Mouse (Mus musculus) hindbrain, embryonic 14.5 days (tissue): ENCODE results near the gene Fbn1. TPM values are rescaled to one million over a fixed set of nuclear protein-coding genes. Genes with fewer than 3 reads are reported as not detected.

ENCODE experiments used
- ATAC-seq: fragments of 200-750 bp; cut with Nextera tagmentation; 2 replicates; pipeline ENCODE4 v1.8.0; 2017; ENCODE audit warnings: moderate number of reproducible peaks, mild to moderate bottlenecking, moderate TSS enrichment, moderate library complexity; ENCODE audit not compliant: low FRiP score
- DNase-seq: peaks from one replicate; pipeline ENCODE4 v3.0.0-alpha.2; 2015; ENCODE audit warnings: low spot score
- H3K27ac ChIP-seq: fragments of 300-500 bp; sonication (generic); 2 replicates; pipeline ENCODE4 v1.5.1; 2014; ENCODE audit warnings: mild to moderate bottlenecking, moderate library complexity
- H3K27me3 ChIP-seq: fragments of 300-500 bp; sonication (generic); 2 replicates; pipeline ENCODE4 v1.6.1; 2014; ENCODE audit warnings: mild to moderate bottlenecking, low read length, mixed read lengths; ENCODE audit not compliant: control insufficient read depth, insufficient read depth
- H3K36me3 ChIP-seq: fragments of 300-500 bp; sonication (generic); replicated peaks from 2 replicates; pipeline ENCODE4 v1.6.1; 2014; ENCODE audit not compliant: control insufficient read depth, insufficient read depth
- H3K4me1 ChIP-seq: fragments of 300-500 bp; sonication (generic); replicated peaks from 2 replicates; pipeline ENCODE4 v1.6.1; 2014; ENCODE audit warnings: antibody characterized with exemption, low read length, mixed read lengths; ENCODE audit not compliant: control insufficient read depth, insufficient read depth
- H3K4me2 ChIP-seq: fragments of 300-500 bp; sonication (generic); replicated peaks from 2 replicates; pipeline ENCODE4 v1.6.1; 2014; ENCODE audit warnings: mild to moderate bottlenecking, moderate library complexity
- H3K4me3 ChIP-seq: fragments of 300-500 bp; sonication (generic); replicated peaks from 2 replicates; pipeline ENCODE4 v1.5.1; 2014; ENCODE audit warnings: mild to moderate bottlenecking, low read length
- H3K9ac ChIP-seq: fragments of 300-500 bp; sonication (generic); 2 replicates; pipeline ENCODE4 v1.6.1; 2014
- H3K9me3 ChIP-seq: fragments of 300-500 bp; sonication (generic); 2 replicates; pipeline ENCODE4 v1.6.1; 2016; ENCODE audit warnings: low read length; ENCODE audit not compliant: control insufficient read depth
- WGBS: fragments of 180-500 bp; shearing (Covaris S2); extraction: QIAGEN DNeasy Blood & Tissue Kit; methylation state at CpG from one replicate; pipeline ENCODE4 v1.1.7; 2014; 5-methylcytosine and 5-hydroxymethylcytosine counted together
- polyA plus RNA-seq: library from polyadenylated mRNA; unstranded; fragments of >200 nt; fragmentation: Nextera tagmentation; extraction: Ambion mirVana; gene quantifications from 2 replicates; pipeline ENCODE4 v1.2.1, GENCODE M21; 2014

Fbn1 gene
- polyA plus RNA-seq, 1 experiment from 2014 or later: 6.7 TPM

GRCm38 (mm10) chr2:125420604-125421003 is 87.2 kb downstream of the Fbn1 start:
- Histone ChIP-seq H3K4me3 (no peak overlapping the region), H3K9me3 (no peaks in the 10 kb centered on the region), H3K27ac (no peak overlapping the region), H3K4me1 (no peaks in the 10 kb centered on the region), H3K27me3 (no peaks in the 10 kb centered on the region), H3K9ac (no peak overlapping the region), H3K36me3 (no peaks in the 10 kb centered on the region), H3K4me2 (no peak overlapping the region)
- ATAC-seq (no peak), DNase-seq (no peak)
- 86% methylated on average over 9 of the region's 9 CpGs for WGBS

- 73% methylated on average over 4 of the region's 4 CpGs for WGBS
- no peaks in the 10 kb centered on the region for H3K36me3 ChIP-seq
- no peaks in the 10 kb centered on the region for H3K9me3 ChIP-seq
- no peak for ATAC-seq
- H3K4me1 ChIP-seq: no peaks in the 10 kb centered on the region
- no peak overlapping the region for H3K4me2 ChIP-seq
- no peak for DNase-seq
- H3K9ac ChIP-seq: no peak overlapping the region
- H3K27me3 ChIP-seq: no peaks in the 10 kb centered on the region
- H3K4me3 ChIP-seq: no peak overlapping the region
- H3K27ac ChIP-seq: no peak overlapping the region
These were observed 88.1 kb downstream of the Fbn1 start for GRCm38 (mm10) chr2:125419681-125420080.

DNA sequence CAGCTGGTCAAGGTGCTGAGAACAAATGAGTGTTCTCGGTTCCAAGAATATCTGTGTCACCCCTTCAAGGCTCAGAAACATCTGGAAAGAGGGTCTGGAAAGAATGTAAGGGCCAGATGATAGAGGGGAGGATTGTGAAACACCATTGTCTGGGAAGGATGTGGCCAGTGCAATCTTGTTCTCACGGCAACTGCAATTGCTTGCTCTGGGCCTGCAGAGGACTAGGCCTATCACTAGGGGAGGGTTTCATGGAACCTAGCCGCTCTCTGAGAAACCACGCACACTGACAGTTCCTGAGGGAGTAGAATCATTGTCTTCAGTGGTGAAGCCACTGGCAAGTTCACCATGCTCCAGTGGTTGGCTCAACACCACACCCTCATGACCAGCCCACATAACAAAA is 89.2 kb downstream of the Fbn1 start:
- Histone ChIP-seq H3K36me3 (no peaks in the 10 kb centered on the region), H3K4me2 (no peak overlapping the region), H3K4me1 (no peaks in the 10 kb centered on the region), H3K27me3 (no peaks in the 10 kb centered on the region), H3K27ac (no peak overlapping the region), H3K4me3 (no peak overlapping the region), H3K9ac (no peak overlapping the region), H3K9me3 (no peaks in the 10 kb centered on the region)
- ATAC-seq (no peak), DNase-seq (no peak)
- 89% methylated on average over 4 of the region's 4 CpGs for WGBS

- Histone ChIP-seq H3K4me1 (no peaks in the 10 kb centered on the region), H3K27me3 (no peaks in the 10 kb centered on the region), H3K27ac (no peak overlapping the region), H3K4me3 (no peak overlapping the region), H3K36me3 (no peaks in the 10 kb centered on the region), H3K4me2 (no peak overlapping the region), H3K9ac (no peak overlapping the region), H3K9me3 (no peaks in the 10 kb centered on the region)
- DNase-seq (no peak), ATAC-seq (no peak)
- 83% methylated on average over 10 of the region's 10 CpGs for WGBS
These were observed 91.1 kb downstream of the Fbn1 start for GRCm38 (mm10) chr2:125416541-125417245.

GRCm38 (mm10) chr2:125412351-125412750 is 95.4 kb downstream of the Fbn1 start:
- ATAC-seq (no peak), DNase-seq (no peak)
- Histone ChIP-seq H3K27ac (no peak overlapping the region), H3K4me1 (no peaks in the 10 kb centered on the region), H3K9ac (no peak overlapping the region), H3K9me3 (no peaks in the 10 kb centered on the region), H3K4me2 (no peak overlapping the region), H3K27me3 (no peaks in the 10 kb centered on the region), H3K4me3 (no peak overlapping the region), H3K36me3 (no peaks in the 10 kb centered on the region)
- 96% methylated on average over 15 of the region's 15 CpGs for WGBS

DNA sequence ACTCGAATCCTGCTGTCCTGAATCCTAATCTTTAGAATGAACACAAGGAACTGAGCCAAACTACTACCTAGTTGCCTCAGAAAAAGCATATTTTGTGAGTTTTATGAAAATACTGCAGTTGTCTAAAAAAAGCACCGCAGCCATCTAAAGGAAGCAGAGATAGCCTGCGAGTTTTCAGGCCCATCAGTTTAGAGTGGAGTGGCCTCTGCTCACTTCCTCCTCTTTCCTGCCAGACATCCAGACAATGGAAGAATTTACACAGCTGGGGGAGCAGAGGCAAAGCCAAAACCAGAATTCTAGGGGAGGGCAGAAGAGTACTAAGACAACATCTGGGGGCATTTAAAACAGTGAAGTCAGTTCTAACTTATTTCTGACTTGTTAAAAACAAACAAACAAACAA is 96.0 kb downstream of the Fbn1 start:
- Histone ChIP-seq H3K36me3 (no peaks in the 10 kb centered on the region), H3K4me3 (no peak overlapping the region), H3K4me1 (no peaks in the 10 kb centered on the region), H3K4me2 (no peak overlapping the region), H3K9ac (no peak overlapping the region), H3K27me3 (no peaks in the 10 kb centered on the region), H3K9me3 (no peaks in the 10 kb centered on the region), H3K27ac (no peak overlapping the region)
- DNase-seq (no peak), ATAC-seq (no peak)
- 82% methylated on average over 3 of the region's 3 CpGs for WGBS

GRCm38 (mm10) chr2:125404509-125405105 is 103.2 kb downstream of the Fbn1 start:
- DNase-seq (no peak), ATAC-seq (no peak)
- 92% methylated on average over 4 of the region's 4 CpGs for WGBS
- no peaks in the 10 kb centered on the region for H3K9me3 ChIP-seq
- no peaks in the 10 kb centered on the region for H3K27me3 ChIP-seq
- H3K36me3 ChIP-seq: no peaks in the 10 kb centered on the region
- no peaks in the 10 kb centered on the region for H3K4me1 ChIP-seq
- no peak overlapping the region for H3K4me3 ChIP-seq
- no peak overlapping the region for H3K9ac ChIP-seq
- no peak overlapping the region for H3K4me2 ChIP-seq
- H3K27ac ChIP-seq: no peak overlapping the region

DNA sequence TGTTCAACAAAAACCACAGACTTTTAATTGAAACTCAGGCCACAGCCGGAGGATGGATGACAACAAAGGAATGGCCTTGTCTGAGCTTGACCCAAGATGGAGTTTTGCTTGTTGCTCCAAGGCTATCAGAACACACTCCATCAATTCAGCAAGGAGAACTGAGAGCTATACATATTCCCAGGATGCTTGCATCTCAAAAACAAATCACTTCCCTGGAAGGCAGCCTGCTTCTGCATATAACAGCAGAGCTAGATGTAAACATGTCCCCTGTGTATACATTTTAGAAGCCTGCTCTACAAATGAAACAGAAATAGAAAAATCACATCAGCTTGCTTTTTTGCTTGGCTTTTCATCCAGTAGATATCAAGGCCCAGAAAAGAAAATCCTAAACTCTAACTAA is 105.5 kb downstream of the Fbn1 start:
- no peaks in the 10 kb centered on the region for H3K36me3 ChIP-seq
- 80% methylated on average over 1 of the region's 1 CpGs for WGBS
- H3K27me3 ChIP-seq: no peaks in the 10 kb centered on the region
- H3K4me3 ChIP-seq: no peak overlapping the region
- H3K27ac ChIP-seq: no peak overlapping the region
- no peaks in the 10 kb centered on the region for H3K9me3 ChIP-seq
- DNase-seq (no peak), ATAC-seq (no peak)
- H3K4me1 ChIP-seq: no peaks in the 10 kb centered on the region
- H3K9ac ChIP-seq: no peak overlapping the region
- no peak overlapping the region for H3K4me2 ChIP-seq

DNA sequence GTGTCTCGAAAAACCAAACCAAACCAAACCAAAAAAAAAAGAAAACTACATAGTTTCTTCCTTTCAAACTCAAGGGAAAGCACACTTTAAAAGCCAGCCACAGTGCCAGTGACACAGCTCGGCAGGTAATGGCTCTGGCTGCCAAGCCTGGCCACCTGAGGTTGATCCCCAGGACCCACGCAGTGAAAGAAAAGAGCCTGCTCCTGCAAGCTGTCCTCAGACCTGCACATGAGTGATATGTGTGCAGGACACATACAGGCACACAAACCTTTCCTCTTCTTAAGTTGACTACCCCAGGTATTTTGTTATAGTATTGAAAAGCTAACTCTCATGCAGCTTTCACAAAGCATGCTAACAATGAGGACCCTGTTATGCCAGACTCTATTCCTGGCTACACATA is 107.7 kb downstream of the Fbn1 start:
- Histone ChIP-seq H3K9me3 (no peaks in the 10 kb centered on the region), H3K4me2 (no peak overlapping the region), H3K36me3 (no peaks in the 10 kb centered on the region), H3K4me3 (no peak overlapping the region), H3K4me1 (no peaks in the 10 kb centered on the region), H3K27me3 (no peaks in the 10 kb centered on the region), H3K27ac (no peak overlapping the region), H3K9ac (no peak overlapping the region)
- 96% methylated on average over 3 of the region's 3 CpGs for WGBS
- ATAC-seq (no peak), DNase-seq (no peak)
